Mouse (Mus musculus): ENCODE results near the gene Ackr1. TPM values are rescaled to one million over a fixed set of nuclear protein-coding genes. Genes with fewer than 3 reads are reported as not detected.

Gene Ackr1
- polyA plus RNA-seq, 1 experiment from 2014 or later, result 0.64 TPM

DNA sequence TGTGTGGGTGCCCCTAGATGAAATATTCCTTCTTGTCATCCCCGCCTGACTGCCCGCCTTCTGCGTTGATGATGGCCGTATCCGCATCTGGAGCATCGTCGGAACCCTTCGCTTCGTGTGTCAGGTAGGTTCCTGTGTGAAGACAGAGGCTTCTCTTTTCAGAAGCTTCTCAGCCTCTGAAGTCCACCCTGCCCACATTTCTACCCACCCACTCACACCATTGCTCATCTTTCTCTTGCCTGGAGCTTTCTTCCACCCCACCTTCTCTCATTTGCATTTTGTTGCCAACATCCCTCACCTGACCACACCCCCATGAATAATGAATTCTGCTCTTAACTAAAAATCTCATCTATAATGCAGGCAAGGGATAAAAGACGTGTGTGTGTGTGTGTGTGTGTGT lies 3.5 kb upstream of the Ackr1 start:
- Histone ChIP-seq H3K9me3 (replicated peaks; ENCODE audit: control insufficient read depth, low read length) (no peaks in the 10 kb centered on the region), H3K36me3 (ENCODE audit: control insufficient read depth, insufficient read depth) (no peaks in the 10 kb centered on the region), H3K4me1 (ENCODE audit: control insufficient read depth, insufficient read depth, low read length) (no peaks in the 10 kb centered on the region), H3K9ac (ENCODE audit: low read length) (no peak overlapping the region), H3K4me3 (ENCODE audit: low read length) (no peak overlapping the region), H3K4me2 (ENCODE audit: low read depth, low read length) (no peak overlapping the region), H3K27me3 (ENCODE audit: control insufficient read depth, insufficient read depth, low read length) (no peaks in the 10 kb centered on the region), H3K27ac (ENCODE audit: low read length) (no peak overlapping the region)
- 90% methylated on average over 10 of the region's 10 CpGs for WGBS
- no peak for ATAC-seq (replicated peaks; ENCODE audit: extremely low read depth, insufficient read depth, low FRiP score)

GRCm38 (mm10) chr1:173335903-173336302 lies 2.4 kb upstream of the Ackr1 start:
- H3K9ac ChIP-seq (ENCODE audit: low read length), result no peak overlapping the region
- H3K4me2 ChIP-seq (ENCODE audit: low read depth, low read length), result no peak overlapping the region
- H3K27me3 ChIP-seq (ENCODE audit: control insufficient read depth, insufficient read depth, low read length), result no peaks in the 10 kb centered on the region
- no peak overlapping the region for H3K27ac ChIP-seq (ENCODE audit: low read length)
- no peak overlapping the region for H3K4me3 ChIP-seq (ENCODE audit: low read length)
- WGBS, result 52% methylated on average over 11 of the region's 11 CpGs
- no peaks in the 10 kb centered on the region for H3K36me3 ChIP-seq (ENCODE audit: control insufficient read depth, insufficient read depth)
- ATAC-seq (replicated peaks; ENCODE audit: extremely low read depth, insufficient read depth, low FRiP score), result no peak
- H3K9me3 ChIP-seq (replicated peaks; ENCODE audit: control insufficient read depth, low read length), result no peaks in the 10 kb centered on the region
- H3K4me1 ChIP-seq (ENCODE audit: control insufficient read depth, insufficient read depth, low read length), result no peaks in the 10 kb centered on the region

DNA sequence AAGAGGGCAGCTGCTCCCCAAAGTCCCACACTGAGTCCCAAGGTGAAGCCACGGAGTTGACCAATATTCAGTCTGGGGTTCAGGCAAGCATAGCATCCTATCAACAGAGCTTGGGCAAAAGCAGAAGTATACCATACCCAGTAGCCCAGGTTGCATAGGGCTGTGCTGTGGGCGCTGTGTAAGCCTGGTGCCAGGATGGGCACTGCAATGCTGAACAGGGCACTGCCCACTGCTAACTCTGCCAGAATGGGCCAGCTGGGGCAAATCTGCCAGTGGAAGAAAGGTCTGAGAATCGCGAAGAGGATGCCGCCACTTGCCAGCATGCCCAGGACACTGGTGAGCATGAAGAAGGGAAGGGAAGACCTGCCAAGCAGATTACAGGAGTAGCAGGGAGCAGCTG lies 1.1 kb downstream of the Ackr1 start:
- WGBS, result 83% methylated on average over 5 of the region's 5 CpGs
- Histone ChIP-seq H3K36me3 (ENCODE audit: control insufficient read depth, insufficient read depth) (no peaks in the 10 kb centered on the region), H3K4me1 (ENCODE audit: control insufficient read depth, insufficient read depth, low read length) (peaks cover 4% of the 10 kb centered on the region; the same call in 1 of the 2 replicates), H3K9ac (ENCODE audit: low read length) (no peak overlapping the region), H3K4me2 (ENCODE audit: low read depth, low read length) (no peak overlapping the region), H3K27ac (ENCODE audit: low read length) (no peak overlapping the region), H3K27me3 (ENCODE audit: control insufficient read depth, insufficient read depth, low read length) (no peaks in the 10 kb centered on the region), H3K9me3 (replicated peaks; ENCODE audit: control insufficient read depth, low read length) (no peaks in the 10 kb centered on the region), H3K4me3 (ENCODE audit: low read length) (no peak overlapping the region)
- no peak for ATAC-seq (replicated peaks; ENCODE audit: extremely low read depth, insufficient read depth, low FRiP score)

DNA sequence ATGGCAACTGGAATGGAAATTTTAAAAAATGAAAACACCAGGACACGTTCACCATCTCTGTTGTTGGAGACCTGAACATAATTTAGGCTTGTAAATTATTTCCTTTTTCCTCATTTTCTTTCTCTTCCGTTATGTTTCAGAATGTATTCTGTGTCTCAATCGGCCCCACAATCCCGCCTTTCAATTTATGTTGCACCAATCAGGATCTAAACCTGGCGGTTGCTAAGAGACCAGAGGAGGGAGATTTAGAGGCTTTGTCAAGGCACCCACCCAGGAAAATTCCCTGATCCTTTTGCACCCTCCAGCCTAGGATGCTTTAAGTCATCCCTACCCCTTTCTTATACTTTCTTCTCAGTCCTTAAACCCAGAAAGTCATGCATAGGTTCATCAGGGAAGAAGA lies 3.8 kb downstream of the Ackr1 start:
- ATAC-seq (replicated peaks; ENCODE audit: extremely low read depth, insufficient read depth, low FRiP score), result no peak
- Histone ChIP-seq H3K4me2 (ENCODE audit: low read depth, low read length) (no peak overlapping the region), H3K9me3 (replicated peaks; ENCODE audit: control insufficient read depth, low read length) (no peaks in the 10 kb centered on the region), H3K4me1 (ENCODE audit: control insufficient read depth, insufficient read depth, low read length) (peaks cover 4% of the 10 kb centered on the region; the same call in 1 of the 2 replicates), H3K36me3 (ENCODE audit: control insufficient read depth, insufficient read depth) (no peaks in the 10 kb centered on the region), H3K9ac (ENCODE audit: low read length) (no peak overlapping the region), H3K27ac (ENCODE audit: low read length) (no peak overlapping the region), H3K4me3 (ENCODE audit: low read length) (no peak overlapping the region), H3K27me3 (ENCODE audit: control insufficient read depth, insufficient read depth, low read length) (no peaks in the 10 kb centered on the region)
- 67% methylated on average over 5 of the region's 5 CpGs for WGBS

DNA sequence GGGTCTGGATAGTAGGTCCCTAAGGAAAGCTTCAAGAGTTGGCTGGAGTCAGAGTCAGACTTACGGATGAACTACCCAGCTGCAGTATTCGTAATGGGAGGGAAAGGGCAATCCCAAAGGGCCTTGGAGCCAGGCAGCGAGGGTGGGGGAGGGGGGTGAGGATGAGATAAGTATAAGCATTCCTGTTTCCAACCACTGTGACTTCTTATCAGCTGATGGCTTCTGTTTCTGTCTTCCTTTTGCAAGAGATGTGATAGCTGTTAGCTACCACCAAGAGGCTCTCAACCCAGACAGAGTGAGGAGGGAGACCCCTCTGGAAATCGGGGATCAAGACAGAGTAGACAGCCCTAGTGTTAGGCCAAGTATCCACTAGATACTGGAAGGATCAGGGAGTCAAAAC lies 4.4 kb downstream of the Ackr1 start:
- Histone ChIP-seq H3K36me3 (ENCODE audit: control insufficient read depth, insufficient read depth) (no peaks in the 10 kb centered on the region), H3K9ac (ENCODE audit: low read length) (no peak overlapping the region), H3K27ac (ENCODE audit: low read length) (no peak overlapping the region), H3K4me2 (ENCODE audit: low read depth, low read length) (no peak overlapping the region), H3K4me3 (ENCODE audit: low read length) (no peak overlapping the region), H3K27me3 (ENCODE audit: control insufficient read depth, insufficient read depth, low read length) (no peaks in the 10 kb centered on the region), H3K4me1 (ENCODE audit: control insufficient read depth, insufficient read depth, low read length) (peaks cover 4% of the 10 kb centered on the region; the same call in 1 of the 2 replicates), H3K9me3 (replicated peaks; ENCODE audit: control insufficient read depth, low read length) (no peaks in the 10 kb centered on the region)
- 9% methylated on average over 4 of the region's 4 CpGs for WGBS
- ATAC-seq (replicated peaks; ENCODE audit: extremely low read depth, insufficient read depth, low FRiP score), result no peak

- no peaks in the 10 kb centered on the region for H3K9me3 ChIP-seq (replicated peaks; ENCODE audit: control insufficient read depth, low read length)
- no peak for ATAC-seq (replicated peaks; ENCODE audit: extremely low read depth, insufficient read depth, low FRiP score)
- no peak overlapping the region for H3K4me2 ChIP-seq (ENCODE audit: low read depth, low read length)
- no peak overlapping the region for H3K9ac ChIP-seq (ENCODE audit: low read length)
- H3K27me3 ChIP-seq (ENCODE audit: control insufficient read depth, insufficient read depth, low read length), result no peaks in the 10 kb centered on the region
- H3K4me1 ChIP-seq (ENCODE audit: control insufficient read depth, insufficient read depth, low read length), result peaks cover 4% of the 10 kb centered on the region; the same call in 1 of the 2 replicates
- WGBS, result 74% methylated on average over 8 of the region's 8 CpGs
- no peak overlapping the region for H3K4me3 ChIP-seq (ENCODE audit: low read length)
- H3K36me3 ChIP-seq (ENCODE audit: control insufficient read depth, insufficient read depth), result no peaks in the 10 kb centered on the region
- H3K27ac ChIP-seq (ENCODE audit: low read length), result no peak overlapping the region
Measured at GRCm38 (mm10) chr1:173328446-173328845, 5.1 kb downstream of the Ackr1 start.

DNA sequence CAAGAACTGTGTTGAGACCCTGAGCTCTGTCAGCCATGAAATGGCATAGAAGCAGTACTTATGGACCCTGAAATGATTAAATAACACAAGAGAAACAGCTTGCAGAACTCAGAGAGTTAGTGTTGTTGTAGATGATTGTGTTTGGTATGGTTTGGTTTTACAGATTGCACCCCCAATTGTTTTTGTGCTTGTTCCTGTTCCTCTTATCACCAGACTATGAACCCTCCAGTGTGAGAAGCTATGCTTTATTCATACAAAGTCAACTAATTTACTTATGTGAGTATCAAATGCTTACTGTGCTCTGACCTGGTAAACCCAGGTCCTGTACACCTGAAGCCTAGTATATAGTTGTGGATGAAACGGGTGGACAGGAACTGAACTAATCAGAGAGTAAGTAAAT lies 7.0 kb downstream of the Ackr1 start:
- H3K9ac ChIP-seq (ENCODE audit: low read length), result no peak overlapping the region
- no peak for ATAC-seq (replicated peaks; ENCODE audit: extremely low read depth, insufficient read depth, low FRiP score)
- H3K4me3 ChIP-seq (ENCODE audit: low read length), result no peak overlapping the region
- H3K27me3 ChIP-seq (ENCODE audit: control insufficient read depth, insufficient read depth, low read length), result no peaks in the 10 kb centered on the region
- no peak overlapping the region for H3K4me2 ChIP-seq (ENCODE audit: low read depth, low read length)
- H3K27ac ChIP-seq (ENCODE audit: low read length), result no peak overlapping the region
- H3K4me1 ChIP-seq (ENCODE audit: control insufficient read depth, insufficient read depth, low read length), result peaks cover 4% of the 10 kb centered on the region; the same call in 1 of the 2 replicates
- WGBS, result 71% methylated on average over 1 of the region's 1 CpGs
- H3K9me3 ChIP-seq (replicated peaks; ENCODE audit: control insufficient read depth, low read length), result no peaks in the 10 kb centered on the region
- no peaks in the 10 kb centered on the region for H3K36me3 ChIP-seq (ENCODE audit: control insufficient read depth, insufficient read depth)

DNA sequence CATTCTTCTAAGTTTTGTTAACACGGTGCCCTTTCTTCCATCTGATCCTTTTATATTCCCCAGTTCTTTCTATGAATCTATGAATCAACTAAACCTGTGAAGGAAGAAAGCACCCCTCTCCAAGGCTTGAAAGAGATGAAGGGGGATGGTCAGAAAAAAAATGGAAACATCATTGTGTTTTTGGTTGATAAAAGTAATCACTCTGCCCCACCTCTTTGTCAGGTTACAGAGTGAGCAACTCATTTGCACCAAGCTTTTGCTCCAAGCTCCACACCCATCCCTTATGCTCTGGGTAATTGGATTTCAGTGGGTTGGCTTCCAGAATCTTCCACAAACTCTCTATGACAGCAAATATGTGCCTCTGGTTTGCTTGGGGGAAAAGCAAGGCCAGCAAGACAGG lies 8.2 kb downstream of the Ackr1 start:
- Histone ChIP-seq H3K9me3 (replicated peaks; ENCODE audit: control insufficient read depth, low read length) (no peaks in the 10 kb centered on the region), H3K27ac (ENCODE audit: low read length) (no peak overlapping the region), H3K4me1 (ENCODE audit: control insufficient read depth, insufficient read depth, low read length) (peaks cover 4% of the 10 kb centered on the region; the same call in 1 of the 2 replicates), H3K36me3 (ENCODE audit: control insufficient read depth, insufficient read depth) (no peaks in the 10 kb centered on the region), H3K9ac (ENCODE audit: low read length) (no peak overlapping the region), H3K4me3 (ENCODE audit: low read length) (no peak overlapping the region), H3K4me2 (ENCODE audit: low read depth, low read length) (no peak overlapping the region), H3K27me3 (ENCODE audit: control insufficient read depth, insufficient read depth, low read length) (no peaks in the 10 kb centered on the region)
- ATAC-seq (replicated peaks; ENCODE audit: extremely low read depth, insufficient read depth, low FRiP score), result no peak
- 90% methylated on average over 1 of the region's 1 CpGs for WGBS

DNA sequence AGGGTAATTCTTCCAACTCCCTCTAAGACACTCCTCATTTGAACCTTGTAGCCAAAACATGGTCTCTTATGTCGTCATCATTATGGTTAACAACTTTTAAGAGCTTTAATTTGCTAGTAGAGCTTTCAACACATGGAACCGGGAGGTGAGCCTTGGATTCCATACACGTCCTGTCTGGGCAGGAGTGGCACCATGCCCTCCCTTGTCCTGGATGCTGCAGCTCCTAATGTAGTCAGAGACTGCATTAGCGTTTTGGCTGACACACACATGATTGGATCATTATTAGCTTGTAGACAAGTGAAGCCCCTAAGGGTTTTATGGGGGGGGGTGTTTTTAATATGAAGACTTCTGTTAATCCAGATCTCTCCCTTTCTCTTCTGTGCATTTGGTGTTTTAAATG lies 8.6 kb downstream of the Ackr1 start:
- Histone ChIP-seq H3K4me3 (ENCODE audit: low read length) (no peak overlapping the region), H3K36me3 (ENCODE audit: control insufficient read depth, insufficient read depth) (no peaks in the 10 kb centered on the region), H3K27me3 (ENCODE audit: control insufficient read depth, insufficient read depth, low read length) (no peaks in the 10 kb centered on the region), H3K9ac (ENCODE audit: low read length) (no peak overlapping the region), H3K27ac (ENCODE audit: low read length) (no peak overlapping the region), H3K9me3 (replicated peaks; ENCODE audit: control insufficient read depth, low read length) (no peaks in the 10 kb centered on the region), H3K4me1 (ENCODE audit: control insufficient read depth, insufficient read depth, low read length) (peaks cover 4% of the 10 kb centered on the region; the same call in 1 of the 2 replicates), H3K4me2 (ENCODE audit: low read depth, low read length) (no peak overlapping the region)
- no peak for ATAC-seq (replicated peaks; ENCODE audit: extremely low read depth, insufficient read depth, low FRiP score)
- 50% methylated on average over 4 of the region's 4 CpGs for WGBS

Data from heart, embryonic 16.5 days (tissue).